Mouse (Mus musculus) large intestine, adult 2 months (tissue): ENCODE data around the gene Shbg. TPM values are rescaled to one million over a fixed set of nuclear protein-coding genes. Genes with fewer than 3 reads are reported as not detected.

ENCODE experiments used
- DNase-seq: peaks from one replicate; pipeline ENCODE4 v3.0.0-alpha.2; 2012; ENCODE audit warnings: low read depth, low spot score
- WGBS: fragments of 180-500 bp; shearing (Covaris S2); methylation state at CpG from one replicate; pipeline ENCODE4 v1.1.7; 2018; 5-methylcytosine and 5-hydroxymethylcytosine counted together
- polyA plus RNA-seq: library from polyadenylated mRNA; depleted of rRNA; stranded (reverse); fragments of >200 nt; gene quantifications from 2 replicates; pipeline ENCODE4 v1.2.3, GENCODE M21; 2012; rRNA removed

The Shbg gene
- polyA plus RNA-seq = not detected in 2 replicates

- DNase-seq = no peak
- WGBS = 60% methylated on average over 5 of the region's 5 CpGs
These were observed at the start of gene Shbg for GRCm38 (mm10) chr11:69617805-69618204. Gene Shbg (minus strand): TSS chr11:69617905.

- 83% methylated on average over 3 of the region's 3 CpGs for WGBS
- DNase-seq = no peak
These were observed 48.9 kb upstream of the Shbg start for GRCm38 (mm10) chr11:69666665-69667005.

GRCm38 (mm10) chr11:69665961-69666664 lies 48.4 kb upstream of the Shbg start, which contains the start of gene Cd68:
Gene Cd68 (minus strand): TSS chr11:69666153.
- no peak for DNase-seq
- WGBS = 31% methylated on average over 7 of the region's 7 CpGs

GRCm38 (mm10) chr11:69665457-69665960 lies 47.8 kb upstream of the Shbg start:
- no peak for DNase-seq
- WGBS = 69% methylated on average over 9 of the region's 9 CpGs

- DNase-seq = no peak
- 85% methylated on average over 7 of the region's 7 CpGs for WGBS
These were observed 47.1 kb upstream of the Shbg start for GRCm38 (mm10) chr11:69664841-69665240.

- no peak for DNase-seq
- WGBS = 61% methylated on average over 6 of the region's 6 CpGs
These were observed 46.1 kb upstream of the Shbg start for GRCm38 (mm10) chr11:69663795-69664194.

- DNase-seq = no peak
- 60% methylated on average over 13 of the region's 13 CpGs for WGBS
These were observed 45.4 kb upstream of the Shbg start for GRCm38 (mm10) chr11:69662967-69663671.

- DNase-seq = peak; percentile 82
- under 1% methylated on average over 48 of the region's 48 CpGs for WGBS
These were observed 44.7 kb upstream of the Shbg start, which contains the start of gene Mpdu1 for GRCm38 (mm10) chr11:69662213-69662966. Gene Mpdu1 (minus strand): TSS chr11:69662642.

- no peak for DNase-seq
- WGBS = 22% methylated on average over 3 of the region's 3 CpGs
These were observed 43.6 kb upstream of the Shbg start for GRCm38 (mm10) chr11:69661221-69661881.

GRCm38 (mm10) chr11:69657462-69657881 lies 39.8 kb upstream of the Shbg start:
- 84% methylated on average over 15 of the region's 15 CpGs for WGBS
- DNase-seq = no peak

GRCm38 (mm10) chr11:69656617-69657461 lies 39.1 kb upstream of the Shbg start:
- no peak for DNase-seq
- 73% methylated on average over 10 of the region's 10 CpGs for WGBS

GRCm38 (mm10) chr11:69656065-69656455 lies 38.4 kb upstream of the Shbg start:
- 65% methylated on average over 5 of the region's 5 CpGs for WGBS
- no peak for DNase-seq

- no peak for DNase-seq
- 48% methylated on average over 34 of the region's 34 CpGs for WGBS
These were observed 37.8 kb upstream of the Shbg start, which contains the start of gene Sox15 for GRCm38 (mm10) chr11:69655264-69656064. Gene Sox15 (plus strand): TSS chr11:69655314.

GRCm38 (mm10) chr11:69654760-69655159 lies 37.1 kb upstream of the Shbg start:
- no peak for DNase-seq
- 40% methylated on average over 9 of the region's 9 CpGs for WGBS

- DNase-seq = no peak
- WGBS = 74% methylated on average over 5 of the region's 5 CpGs
These were observed 35.7 kb upstream of the Shbg start for GRCm38 (mm10) chr11:69653399-69653798.

GRCm38 (mm10) chr11:69645860-69646259 lies 28.2 kb upstream of the Shbg start:
- WGBS = 82% methylated on average over 5 of the region's 5 CpGs
- no peak for DNase-seq

GRCm38 (mm10) chr11:69635471-69635870 lies 17.8 kb upstream of the Shbg start:
- WGBS = 61% methylated on average over 3 of the region's 3 CpGs
- DNase-seq = no peak
